Mouse (Mus musculus): ENCODE results near the gene Lrrc3. TPM values are rescaled to one million over a fixed set of nuclear protein-coding genes. Genes with fewer than 3 reads are reported as not detected.
"Not testable (repeated sequence)": the region's sequence is repeated elsewhere in the genome, so short reads cannot be mapped to it uniquely, and the experiment has no call there.

The Lrrc3 gene
- 11.5 and 12.1 TPM in 2 replicates for polyA plus RNA-seq (2015; fragmentation: Nextera tagmentation; extraction: Ambion mirVana)

DNA sequence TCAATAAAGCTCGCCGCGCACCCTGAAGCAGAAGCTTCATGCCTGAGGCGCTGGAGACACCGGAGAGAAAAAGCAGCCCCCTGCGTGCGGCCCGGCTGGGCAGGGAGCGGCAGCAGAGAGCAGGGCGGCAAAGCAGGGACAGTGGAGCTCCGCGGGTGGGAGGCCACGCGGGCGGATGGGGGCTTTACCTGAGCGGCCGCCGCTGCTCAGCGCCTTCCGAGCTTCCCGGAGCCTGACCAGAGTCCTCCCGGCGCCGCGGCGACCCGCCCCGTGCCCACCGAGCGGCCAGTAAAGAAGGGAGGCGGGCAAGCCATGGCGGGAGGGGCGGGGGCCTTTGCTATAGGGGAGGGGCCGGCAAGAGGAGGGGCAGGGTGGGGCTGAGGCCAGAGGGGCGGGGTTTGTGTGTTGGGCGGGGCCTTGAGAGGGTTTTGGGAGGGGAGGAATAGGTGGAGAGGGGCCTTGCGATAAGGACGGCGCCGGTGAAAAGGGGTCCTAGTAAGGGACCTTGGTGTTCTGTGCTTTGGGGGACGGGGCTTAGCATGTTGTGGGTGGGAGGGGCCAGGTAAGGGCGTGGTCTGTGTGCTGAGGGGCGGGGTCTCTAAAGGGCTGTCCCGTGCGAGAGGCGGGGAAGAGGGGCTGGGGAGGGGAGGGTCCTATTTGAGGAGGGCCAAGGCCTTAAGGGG lies at the start of gene Lrrc3:
TSS of gene Lrrc3 (minus strand) at position 326 of the 683 bp plus-strand sequence.
- ATAC-seq (ENCODE audit: low read depth): peak; percentile 80
- H3K27ac ChIP-seq (replicated peaks): peak within 1 kb of the TSS; percentile 64
- WGBS: under 1% methylated on average over 44 of the region's 46 CpGs

GRCm38 (mm10) chr10:77950468-77950867 lies 48.1 kb upstream of the Lrrc3 start:
- not testable (repeated sequence) for ATAC-seq (ENCODE audit: low read depth); H3K9me3 ChIP-seq; H3K4me1 ChIP-seq (replicated peaks); H3K9ac ChIP-seq; H3K4me3 ChIP-seq; H3K27me3 ChIP-seq; H3K27ac ChIP-seq (replicated peaks); H3K4me2 ChIP-seq; H3K36me3 ChIP-seq
- 90% methylated on average over 9 of the region's 12 CpGs for WGBS

More for the DNA sequence above, at the start of gene Lrrc3:
- Histone ChIP-seq H3K9me3 (no peaks in the 10 kb centered on the region), H3K27me3 (peaks cover 8% of the 10 kb centered on the region), H3K4me3 (peak within 1 kb of the TSS; percentile 62), H3K36me3 (no peaks in the 10 kb centered on the region), H3K4me2 (peak within 1 kb of the TSS; percentile 73), H3K9ac (peak within 1 kb of the TSS; percentile 81), H3K4me1 (replicated peaks) (peaks cover 23% of the 10 kb centered on the region)

- H3K36me3 ChIP-seq: no peaks in the 10 kb centered on the region
- no peak for ATAC-seq (ENCODE audit: low read depth)
- H3K9me3 ChIP-seq: no peaks in the 10 kb centered on the region
- WGBS: 78% methylated on average over 2 of the region's 2 CpGs
- H3K4me3 ChIP-seq: no peak overlapping the region
- no peak overlapping the region for H3K27ac ChIP-seq (replicated peaks)
- H3K9ac ChIP-seq: no peak overlapping the region
- no peak overlapping the region for H3K4me2 ChIP-seq
- H3K4me1 ChIP-seq (replicated peaks): no peaks in the 10 kb centered on the region
- H3K27me3 ChIP-seq: no peaks in the 10 kb centered on the region
Measured at GRCm38 (mm10) chr10:77939685-77940084, 37.3 kb upstream of the Lrrc3 start.

GRCm38 (mm10) chr10:77927375-77927774 lies 25.0 kb upstream of the Lrrc3 start:
- WGBS: 90% methylated on average over 10 of the region's 10 CpGs
- no peaks in the 10 kb centered on the region for H3K27me3 ChIP-seq
- no peak overlapping the region for H3K9ac ChIP-seq
- no peak overlapping the region for H3K4me3 ChIP-seq
- no peaks in the 10 kb centered on the region for H3K36me3 ChIP-seq
- H3K27ac ChIP-seq (replicated peaks): no peak overlapping the region
- H3K4me2 ChIP-seq: no peak overlapping the region
- ATAC-seq (ENCODE audit: low read depth): no peak
- no peaks in the 10 kb centered on the region for H3K4me1 ChIP-seq (replicated peaks)
- H3K9me3 ChIP-seq: no peaks in the 10 kb centered on the region

GRCm38 (mm10) chr10:77926140-77926539 lies 23.8 kb upstream of the Lrrc3 start:
- WGBS: 46% methylated on average over 7 of the region's 7 CpGs
- Histone ChIP-seq H3K27me3 (no peaks in the 10 kb centered on the region), H3K4me3 (no peak overlapping the region), H3K4me1 (replicated peaks) (no peaks in the 10 kb centered on the region), H3K36me3 (no peaks in the 10 kb centered on the region), H3K9me3 (no peaks in the 10 kb centered on the region), H3K4me2 (no peak overlapping the region), H3K9ac (no peak overlapping the region), H3K27ac (replicated peaks) (no peak overlapping the region)
- ATAC-seq (ENCODE audit: low read depth): no peak

GRCm38 (mm10) chr10:77922681-77923080 lies 20.3 kb upstream of the Lrrc3 start:
- H3K9me3 ChIP-seq: no peaks in the 10 kb centered on the region
- no peaks in the 10 kb centered on the region for H3K4me1 ChIP-seq (replicated peaks)
- H3K4me3 ChIP-seq: no peak overlapping the region
- H3K36me3 ChIP-seq: no peaks in the 10 kb centered on the region
- H3K4me2 ChIP-seq: no peak overlapping the region
- H3K27ac ChIP-seq (replicated peaks): no peak overlapping the region
- no peaks in the 10 kb centered on the region; the same call in 1 of the 2 replicates for H3K27me3 ChIP-seq
- H3K9ac ChIP-seq: no peak overlapping the region
- no peak for ATAC-seq (ENCODE audit: low read depth)
- 67% methylated on average over 4 of the region's 4 CpGs for WGBS

- Histone ChIP-seq H3K36me3 (no peaks in the 10 kb centered on the region), H3K4me2 (no peak overlapping the region), H3K9ac (no peak overlapping the region), H3K27me3 (no peaks in the 10 kb centered on the region; the same call in 1 of the 2 replicates), H3K27ac (replicated peaks) (no peak overlapping the region), H3K4me1 (replicated peaks) (no peaks in the 10 kb centered on the region), H3K4me3 (no peak overlapping the region), H3K9me3 (no peaks in the 10 kb centered on the region)
- no peak for ATAC-seq (ENCODE audit: low read depth)
- WGBS: 69% methylated on average over 5 of the region's 5 CpGs
Measured at GRCm38 (mm10) chr10:77921009-77921408, 18.7 kb upstream of the Lrrc3 start.

- Histone ChIP-seq H3K9me3 (no peaks in the 10 kb centered on the region), H3K4me3 (no peak overlapping the region), H3K27ac (replicated peaks) (no peak overlapping the region), H3K4me2 (no peak overlapping the region), H3K9ac (no peak overlapping the region), H3K36me3 (no peaks in the 10 kb centered on the region), H3K27me3 (no peaks in the 10 kb centered on the region; the same call in 1 of the 2 replicates), H3K4me1 (replicated peaks) (no peaks in the 10 kb centered on the region)
- ATAC-seq (ENCODE audit: low read depth): no peak
- 57% methylated on average over 8 of the region's 8 CpGs for WGBS
Measured at GRCm38 (mm10) chr10:77916636-77917335, 14.4 kb upstream of the Lrrc3 start.

DNA sequence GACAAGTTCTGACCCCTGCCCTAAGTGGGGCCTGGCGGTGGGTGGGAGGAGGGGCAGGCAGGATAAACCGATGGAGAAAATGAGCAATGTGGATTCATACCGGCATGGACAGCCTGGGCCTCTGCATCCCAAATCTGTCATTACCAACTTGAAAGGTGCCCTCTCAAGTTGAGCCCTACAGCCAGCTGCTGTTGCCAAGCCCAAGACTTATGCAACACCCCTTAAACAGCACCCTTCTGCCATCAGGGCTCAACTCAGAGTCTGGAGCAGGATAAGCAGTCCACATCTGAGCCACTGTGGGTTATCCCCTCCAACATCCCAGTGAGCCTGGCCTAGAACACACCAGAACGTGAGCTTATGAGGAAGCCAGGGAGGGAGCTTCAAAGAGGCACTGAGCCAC lies 11.0 kb upstream of the Lrrc3 start:
- Histone ChIP-seq H3K9ac (no peak overlapping the region), H3K27me3 (no peaks in the 10 kb centered on the region), H3K4me3 (no peak overlapping the region), H3K9me3 (no peaks in the 10 kb centered on the region), H3K27ac (replicated peaks) (no peak overlapping the region), H3K4me1 (replicated peaks) (no peaks in the 10 kb centered on the region), H3K4me2 (no peak overlapping the region), H3K36me3 (no peaks in the 10 kb centered on the region)
- 79% methylated on average over 4 of the region's 4 CpGs for WGBS
- ATAC-seq (ENCODE audit: low read depth): no peak

DNA sequence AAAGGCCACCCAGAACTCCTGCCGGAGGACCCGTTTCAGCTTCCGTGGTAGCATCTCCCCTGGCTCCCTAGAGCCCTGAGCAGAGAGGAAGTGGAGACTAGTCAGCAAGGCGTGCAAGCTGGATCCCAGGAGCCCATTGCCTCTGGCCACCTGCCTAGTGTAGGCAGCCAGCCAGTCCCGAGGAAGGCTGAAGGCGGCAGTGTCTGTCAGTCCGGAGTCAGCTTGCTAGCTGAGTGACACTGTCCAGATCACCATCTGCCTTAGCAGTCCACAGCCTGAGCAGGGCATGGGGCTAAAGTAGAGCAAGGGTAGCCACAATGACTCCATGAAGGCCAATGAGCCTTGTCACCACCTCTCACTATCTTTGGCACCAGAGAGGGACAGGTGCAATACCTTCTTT lies 10.3 kb upstream of the Lrrc3 start:
- 76% methylated on average over 7 of the region's 7 CpGs for WGBS

GRCm38 (mm10) chr10:77902894-77903715 lies 769 bp upstream of the Lrrc3 start:
- no peaks in the 10 kb centered on the region for H3K9me3 ChIP-seq
- ATAC-seq (ENCODE audit: low read depth): peak; percentile 93
- peak overlapping the region; percentile 35; the same call in 1 of the 2 replicates for H3K27ac ChIP-seq (replicated peaks)
- peaks cover 23% of the 10 kb centered on the region for H3K4me1 ChIP-seq (replicated peaks)
- peaks cover 8% of the 10 kb centered on the region for H3K27me3 ChIP-seq
- peak overlapping the region; percentile 81 for H3K9ac ChIP-seq
- peak overlapping the region; percentile 62 for H3K4me3 ChIP-seq
- 7% methylated on average over 34 of the region's 35 CpGs for WGBS
- peak overlapping the region; percentile 73 for H3K4me2 ChIP-seq
- H3K36me3 ChIP-seq: no peaks in the 10 kb centered on the region

More for the DNA sequence above, 10.3 kb upstream of the Lrrc3 start:
- ATAC-seq (ENCODE audit: low read depth): no peak
- H3K36me3 ChIP-seq: no peaks in the 10 kb centered on the region
- no peak overlapping the region for H3K4me2 ChIP-seq
- H3K27ac ChIP-seq (replicated peaks): no peak overlapping the region
- no peaks in the 10 kb centered on the region for H3K27me3 ChIP-seq
- no peak overlapping the region for H3K4me3 ChIP-seq
- no peaks in the 10 kb centered on the region for H3K4me1 ChIP-seq (replicated peaks)
- H3K9ac ChIP-seq: no peak overlapping the region
- H3K9me3 ChIP-seq: no peaks in the 10 kb centered on the region

- Histone ChIP-seq H3K27me3 (peaks cover 8% of the 10 kb centered on the region), H3K4me1 (replicated peaks) (peaks cover 23% of the 10 kb centered on the region), H3K4me3 (peak overlapping the region; percentile 62), H3K9me3 (no peaks in the 10 kb centered on the region), H3K27ac (replicated peaks) (peak overlapping the region; percentile 64), H3K9ac (peak overlapping the region; percentile 81), H3K4me2 (peak overlapping the region; percentile 73), H3K36me3 (no peaks in the 10 kb centered on the region)
- ATAC-seq (ENCODE audit: low read depth): peak; percentile 52
- 2% methylated on average over 14 of the region's 14 CpGs for WGBS
Measured at GRCm38 (mm10) chr10:77901871-77902210, 495 bp downstream of the Lrrc3 start.

All from neural tube, embryonic 13.5 days (tissue).